Mouse (Mus musculus) adrenal gland (tissue): ENCODE measurements at regions not wholly inside any gene's neighbourhood (a gene's known extent, or its start where the extent isn't known, plus 50 kb on each side); places are given as distances from the start of the nearest gene placed in this dataset.

Source experiments
- intact Hi-C: fragments of 180-260 bp; cut with DNase I; formaldehyde crosslinking; loops from one replicate; pipeline ENCODE4 v1.15.1; 2025

DNA sequence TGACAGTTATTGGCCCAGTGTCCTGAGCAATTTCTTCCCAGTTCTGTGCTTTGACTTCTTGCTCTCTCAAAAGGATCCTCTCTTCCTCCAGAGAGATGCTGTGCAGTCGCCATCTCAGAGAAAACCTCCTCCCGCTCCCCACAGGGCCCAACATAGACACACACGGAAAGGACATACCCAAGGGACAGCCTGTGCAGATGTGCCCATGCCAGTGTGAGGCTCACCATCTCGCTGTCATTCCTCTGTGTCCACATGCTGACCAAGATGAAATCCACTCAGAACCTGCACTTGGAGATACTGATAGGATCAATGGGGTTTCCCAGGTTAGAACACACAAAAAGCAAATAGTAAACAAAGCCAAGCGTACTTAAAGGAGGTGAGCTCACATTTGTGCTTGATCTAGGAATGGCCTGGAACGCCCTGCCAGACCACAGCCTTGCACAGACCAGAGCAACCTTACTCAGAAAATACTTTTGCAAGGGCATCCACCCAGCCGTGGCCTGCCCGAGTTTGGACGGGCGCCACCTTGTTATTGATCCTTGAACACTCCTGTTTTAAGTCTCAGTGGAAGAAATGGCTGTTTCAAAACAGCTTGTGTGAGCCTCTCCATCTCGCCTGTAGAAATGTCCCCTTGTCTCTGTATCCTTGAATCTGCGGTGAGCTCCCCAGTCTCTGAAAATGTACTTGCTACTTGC is 131.7 kb downstream of the Ndufa10 start:
- intact Hi-C loops = no loop called here

DNA sequence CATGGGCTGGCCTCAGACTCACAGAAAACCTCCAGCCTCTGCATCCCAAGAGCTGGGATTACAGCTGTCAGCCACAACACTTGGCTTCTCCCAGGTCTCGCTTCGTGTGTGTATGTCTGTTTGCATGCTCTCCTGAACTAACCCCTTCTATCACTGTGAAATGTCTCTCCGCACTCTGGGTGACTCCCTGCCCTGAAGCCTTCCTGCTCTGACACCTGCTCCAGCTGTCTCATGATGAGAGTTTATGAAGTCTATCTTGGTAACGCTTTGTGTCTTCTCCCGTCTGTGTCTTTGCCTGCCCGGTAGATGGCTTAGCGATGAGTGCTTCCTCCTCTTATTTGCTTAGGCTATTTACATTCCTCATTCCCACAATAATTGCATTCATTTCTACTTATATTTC is 133.0 kb downstream of the Ndufa10 start:
- intact Hi-C loops = no loop called here

DNA sequence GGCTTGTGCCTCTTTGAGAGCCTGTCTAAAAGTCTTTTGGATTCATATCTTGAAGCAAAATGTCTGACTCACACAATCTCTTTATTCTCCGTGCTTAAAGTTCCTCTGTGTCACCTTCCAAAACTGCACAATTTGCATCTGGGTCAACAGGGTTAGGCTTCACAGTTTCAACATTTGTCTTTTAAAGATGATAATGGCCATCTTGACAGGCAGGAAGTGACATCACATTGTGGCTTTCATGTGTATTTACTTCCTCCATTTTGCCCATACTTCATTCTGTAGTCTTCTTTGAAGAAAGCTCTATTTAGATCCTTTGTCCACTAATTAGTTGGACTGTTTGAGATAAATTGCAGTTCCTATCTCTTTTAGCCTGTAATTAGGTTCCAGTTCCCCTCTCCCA is 135.1 kb downstream of the Ndufa10 start:
- intact Hi-C loops = no loop called here

DNA sequence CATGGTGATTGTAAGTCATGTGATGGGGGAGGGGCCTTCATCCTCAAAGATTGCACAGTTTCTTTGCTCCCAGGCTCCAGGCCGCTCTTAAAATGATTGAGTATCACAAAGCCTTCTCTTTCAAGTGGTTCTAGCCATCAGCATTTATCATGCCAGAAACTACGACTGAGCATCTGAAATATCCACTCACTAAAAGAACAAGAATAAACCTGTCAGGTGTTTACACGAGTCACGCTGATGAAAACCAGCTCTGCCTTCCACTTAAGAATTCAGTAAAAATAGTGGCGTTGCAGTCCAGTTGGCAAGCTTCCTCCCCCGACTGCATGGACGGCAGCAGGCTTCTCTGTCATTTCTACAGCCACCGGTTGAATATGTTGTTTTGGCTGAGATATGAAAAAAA is 136.2 kb downstream of the Ndufa10 start:
- intact Hi-C loops = no loop called here

DNA sequence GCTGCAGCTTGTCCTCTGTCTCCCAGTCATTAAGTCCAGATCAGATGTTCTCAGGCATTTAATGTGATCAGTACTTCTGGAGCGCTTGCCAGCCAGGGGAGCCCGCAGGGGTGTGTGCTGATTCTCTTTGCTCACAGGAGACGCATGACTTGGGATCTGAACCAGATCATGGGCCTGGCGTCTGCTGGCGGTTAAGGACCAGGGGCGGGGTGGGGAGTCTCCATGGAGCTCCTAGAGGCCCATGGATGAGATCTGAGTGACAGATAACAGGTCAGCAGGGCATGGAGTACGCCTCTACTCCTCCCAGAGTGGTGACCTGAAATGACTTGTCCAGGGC is 136.7 kb upstream of the Hdac4 start:
- intact Hi-C loops = no loop called here

DNA sequence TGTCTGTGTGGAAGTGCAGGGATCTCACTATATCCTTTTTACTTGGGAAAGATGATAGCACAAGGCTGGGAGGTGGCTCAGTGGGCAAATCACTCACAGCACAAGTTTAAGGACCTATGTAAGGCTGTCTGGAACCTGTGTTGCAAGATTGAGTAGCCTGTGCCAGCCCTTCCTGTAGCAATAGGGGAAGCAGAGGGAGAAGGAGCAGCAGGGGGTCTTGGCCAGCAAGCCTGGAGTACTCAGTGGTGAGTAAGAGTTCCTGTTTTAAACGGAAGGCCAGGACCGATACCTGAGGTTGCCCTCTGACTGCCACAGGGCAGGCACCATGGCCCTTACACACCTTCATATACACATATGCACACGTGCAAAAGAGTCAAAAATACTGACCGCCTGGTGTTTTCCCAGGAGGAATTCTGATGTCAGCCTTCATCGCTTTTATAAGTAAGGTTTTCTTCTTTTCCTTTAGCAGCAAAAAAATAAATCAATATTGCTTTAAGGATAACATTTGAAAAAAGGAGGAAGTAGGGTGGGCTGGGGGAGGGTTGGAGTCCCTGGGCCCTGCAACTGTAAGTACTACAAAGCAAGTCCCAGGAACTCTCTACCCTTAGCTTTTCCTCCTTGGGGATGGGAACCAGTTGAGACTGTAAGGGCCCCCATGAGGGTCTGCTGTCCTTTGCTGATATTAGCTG is 136.2 kb upstream of the Hdac4 start:
- intact Hi-C loops = no loop called here

DNA sequence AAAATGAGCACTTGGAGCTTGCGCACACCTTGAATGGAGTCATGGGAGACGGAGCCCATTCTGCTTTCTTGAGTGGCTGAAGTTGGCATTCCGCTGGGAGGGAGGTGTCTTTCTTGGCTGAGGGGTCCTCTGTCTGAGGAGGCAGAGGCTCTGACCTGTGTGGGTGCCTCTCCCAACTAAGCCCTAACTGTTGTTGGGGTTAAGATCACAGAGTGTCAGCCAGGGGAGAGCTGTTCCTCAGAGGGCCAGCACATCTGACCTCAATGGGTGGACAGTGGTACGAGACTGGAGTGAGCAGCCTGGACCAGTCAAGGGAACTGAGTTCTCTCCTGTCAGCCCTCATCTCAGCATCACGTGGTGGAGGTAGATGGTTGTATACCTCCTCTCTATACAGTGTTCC is 134.7 kb upstream of the Hdac4 start:
- intact Hi-C loops = no loop called here

DNA sequence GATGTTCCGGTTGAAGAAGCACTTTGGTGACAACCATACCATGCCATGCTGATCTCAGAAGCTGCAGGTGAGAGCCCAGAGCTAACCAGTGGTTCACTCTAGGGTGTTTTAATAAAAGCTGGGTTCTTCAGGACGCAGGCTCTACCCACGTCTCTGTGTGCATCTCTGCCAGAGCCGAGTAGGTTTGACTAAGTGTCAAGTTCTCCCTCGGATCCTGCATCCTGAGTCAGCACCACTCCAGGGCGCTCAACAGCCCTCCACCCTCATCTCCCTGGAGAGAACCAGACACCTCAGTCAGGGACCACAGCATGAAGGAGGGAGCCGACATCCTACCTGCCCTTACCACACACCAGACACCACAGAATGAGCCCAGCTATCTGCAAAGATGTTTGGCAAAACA is 134.0 kb upstream of the Hdac4 start:
- intact Hi-C loops = no loop called here

DNA sequence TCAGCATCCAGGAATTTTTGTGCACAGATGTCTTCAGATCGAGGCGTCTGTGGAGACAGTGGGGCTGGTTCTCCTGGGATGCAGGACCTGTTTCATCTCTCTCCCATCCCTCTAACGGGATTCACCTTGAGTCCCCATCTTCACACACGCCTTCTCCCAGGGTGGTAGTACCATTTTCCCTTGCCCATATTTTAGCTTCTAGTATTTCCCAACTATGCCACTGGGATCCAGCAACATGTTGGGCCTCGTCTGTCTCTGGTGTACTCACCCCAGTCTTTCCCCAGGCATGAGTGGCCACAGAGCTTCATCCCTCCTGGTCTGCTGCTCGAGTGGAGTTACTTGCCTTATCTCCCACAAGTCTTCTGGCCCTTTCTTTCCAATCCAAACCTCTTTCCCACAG is 131.6 kb upstream of the Hdac4 start:
- intact Hi-C loops = no loop called here

DNA sequence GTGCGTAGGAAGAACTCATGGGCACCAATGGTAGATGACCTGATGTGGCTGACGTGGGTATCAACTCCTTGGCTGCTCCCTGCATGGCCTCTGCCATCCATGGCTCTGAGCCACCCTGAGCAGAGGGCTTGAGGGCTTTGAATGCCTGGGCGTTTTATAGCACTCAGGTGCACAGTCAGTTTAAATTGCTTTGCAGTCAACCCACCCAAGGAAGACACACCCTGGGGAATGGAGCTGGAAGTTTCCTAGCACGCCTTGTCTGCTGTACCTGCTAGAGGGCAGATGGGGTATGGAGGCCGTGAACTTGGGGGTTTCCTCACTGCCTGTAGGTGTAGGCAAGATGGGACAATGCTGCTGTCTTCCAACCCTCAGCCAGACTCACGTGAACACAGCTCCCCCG is 129.8 kb upstream of the Hdac4 start:
- intact Hi-C loops = no loop called here

DNA sequence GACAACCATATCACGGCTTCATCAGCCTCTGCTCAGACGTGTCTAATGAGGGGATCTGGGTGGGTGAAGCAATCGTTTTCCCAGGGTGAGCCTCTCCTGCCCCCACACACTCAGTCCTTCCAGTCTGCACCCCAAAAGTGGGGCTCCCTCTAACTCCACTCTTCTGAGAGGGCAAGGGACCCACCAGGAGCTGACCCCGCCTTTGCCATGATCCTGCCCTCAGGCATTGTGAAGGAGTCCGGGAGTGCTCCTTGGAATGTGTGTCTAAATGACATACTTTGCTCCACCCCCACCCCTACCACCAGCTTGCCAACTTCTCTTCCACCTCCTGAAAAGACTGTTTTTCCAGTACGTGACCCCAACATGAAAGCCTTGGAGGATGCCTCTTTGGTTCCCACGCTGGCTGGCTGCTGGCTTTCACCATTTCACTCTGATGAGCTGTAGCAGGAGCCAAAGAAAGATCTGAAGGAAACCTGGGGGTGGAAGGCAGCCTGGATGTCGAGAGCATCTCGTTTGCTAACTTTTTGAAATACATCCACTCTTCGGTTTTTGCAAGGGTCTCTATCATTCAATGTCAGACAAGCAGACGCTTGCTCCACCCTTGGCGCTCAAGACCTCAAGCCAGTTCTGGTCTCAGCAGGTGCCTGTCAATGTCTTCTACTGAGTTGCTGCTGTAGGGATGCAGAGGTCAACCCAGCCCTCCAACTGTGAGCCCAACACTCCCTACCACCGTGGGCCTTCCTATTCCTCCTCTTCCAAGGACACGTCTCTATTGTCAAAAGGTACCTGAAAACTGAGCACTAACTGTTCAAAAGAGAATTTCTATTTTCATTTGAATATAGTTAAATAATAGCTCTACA is 128.8 kb upstream of the Hdac4 start:
- intact Hi-C loops = no loop called here

DNA sequence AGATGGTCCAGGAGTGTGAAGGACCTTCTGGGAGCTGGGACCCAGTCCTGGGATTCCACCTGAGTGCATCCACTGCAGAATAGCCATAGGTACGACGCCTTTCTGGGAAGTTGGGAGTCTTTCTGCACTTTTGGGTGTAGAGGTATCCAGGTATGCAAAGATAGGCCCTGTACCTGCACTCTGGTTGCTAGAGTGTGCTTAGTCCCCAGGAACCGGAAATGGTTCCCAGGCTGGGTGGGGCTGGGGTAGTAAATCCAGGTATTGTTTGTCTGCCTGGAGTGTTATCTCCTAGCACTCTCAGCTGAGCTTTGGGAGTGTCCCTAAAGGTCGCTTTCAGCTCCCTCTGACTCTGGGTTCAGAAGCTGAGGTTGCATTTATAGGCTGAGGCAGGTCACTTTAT is 121.6 kb upstream of the Hdac4 start:
- intact Hi-C loops = no loop called here

DNA sequence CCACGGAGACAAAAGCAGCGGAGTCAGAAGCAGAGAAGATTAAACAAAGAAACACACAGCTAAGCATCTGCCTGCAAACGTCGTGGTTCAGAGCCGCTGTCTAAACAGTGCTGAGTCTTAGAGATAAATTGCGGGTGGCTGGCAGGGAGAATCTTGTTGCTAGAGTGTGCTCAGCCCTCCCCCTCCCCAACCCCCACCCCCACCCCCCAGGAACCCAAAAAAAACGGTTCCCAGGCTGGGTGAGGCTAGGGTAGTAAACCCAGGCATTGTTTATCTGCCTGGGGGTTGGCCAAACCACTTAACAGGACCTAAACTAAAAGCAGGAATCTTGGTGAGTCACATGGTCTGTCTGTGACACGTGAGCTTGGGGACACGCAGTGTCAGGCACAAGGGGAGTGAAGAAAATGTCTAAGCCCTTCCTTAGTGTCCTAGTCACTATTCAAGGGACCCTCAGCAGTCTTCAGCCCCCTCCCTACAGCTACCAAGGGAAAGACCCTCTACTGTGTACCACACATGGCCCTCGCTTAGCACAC is 120.8 kb upstream of the Hdac4 start:
- intact Hi-C loops = no loop called here

DNA sequence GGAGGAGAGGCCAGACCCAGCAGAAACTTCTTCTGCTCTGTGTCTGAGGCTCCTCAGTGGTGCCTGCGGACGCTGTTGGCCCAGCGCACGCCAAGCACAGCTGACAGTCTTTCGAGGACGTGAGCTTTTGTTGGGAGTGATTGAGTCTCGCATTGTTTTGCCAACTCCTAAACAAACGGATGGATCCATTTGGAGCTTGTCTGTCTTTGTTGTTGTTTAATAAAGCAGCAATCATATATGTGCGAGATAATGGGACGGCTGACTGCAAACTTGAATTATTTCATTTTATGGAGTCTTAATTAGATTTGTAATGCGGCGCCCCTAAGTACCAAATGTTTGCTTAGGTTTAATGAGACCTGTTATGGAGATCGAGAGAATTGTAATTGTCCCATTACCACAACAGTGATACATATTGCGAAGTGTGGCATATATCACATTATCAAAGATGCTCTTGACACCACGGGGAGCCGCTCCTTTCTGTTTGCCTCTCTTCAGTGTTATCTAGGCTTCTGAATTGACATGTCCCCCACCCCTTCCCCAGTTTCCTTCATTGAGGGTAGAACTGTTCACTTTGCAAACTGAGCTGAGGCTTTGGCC is 117.6 kb upstream of the Hdac4 start:
- intact Hi-C loops = no loop called here

DNA sequence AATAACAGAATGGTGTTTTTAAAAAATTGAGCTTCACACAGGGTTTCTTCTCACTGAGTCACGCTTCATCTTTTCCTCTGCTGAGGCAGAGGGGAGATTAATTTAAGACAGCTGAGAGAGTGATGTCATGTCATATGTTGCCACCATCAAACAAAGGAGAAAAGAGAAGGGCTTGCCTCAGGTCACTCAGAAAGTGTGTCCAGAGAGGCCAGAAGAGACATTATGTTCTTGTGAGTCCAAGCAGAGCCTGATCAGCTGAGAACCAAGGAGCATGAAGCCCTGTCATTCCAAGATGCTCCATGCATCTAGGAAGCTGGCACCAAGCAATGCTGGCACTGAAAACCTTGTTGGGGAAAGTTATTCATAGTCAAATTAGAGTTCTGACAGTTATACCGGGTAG is 114.4 kb upstream of the Hdac4 start:
- intact Hi-C loops = no loop called here

DNA sequence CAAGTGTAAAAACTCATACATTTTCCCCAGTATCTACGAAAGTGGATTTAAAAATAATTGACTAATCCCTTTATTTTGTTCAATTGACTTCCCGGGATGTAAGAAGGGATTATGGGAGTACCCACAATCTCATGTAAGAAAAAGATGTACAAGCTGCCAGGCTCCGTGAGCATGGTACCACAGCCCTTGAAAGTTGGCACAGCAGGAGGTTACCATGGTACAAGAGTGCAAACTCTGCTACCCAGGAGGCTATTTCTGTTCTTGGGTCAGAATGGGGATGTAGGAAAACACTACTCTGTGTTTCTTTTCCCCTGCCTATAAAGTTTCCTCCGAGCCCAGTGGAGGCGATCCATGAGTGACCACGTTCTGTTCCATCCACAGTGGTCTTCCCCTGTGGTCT is 113.9 kb upstream of the Hdac4 start:
- intact Hi-C loops = no loop called here

DNA sequence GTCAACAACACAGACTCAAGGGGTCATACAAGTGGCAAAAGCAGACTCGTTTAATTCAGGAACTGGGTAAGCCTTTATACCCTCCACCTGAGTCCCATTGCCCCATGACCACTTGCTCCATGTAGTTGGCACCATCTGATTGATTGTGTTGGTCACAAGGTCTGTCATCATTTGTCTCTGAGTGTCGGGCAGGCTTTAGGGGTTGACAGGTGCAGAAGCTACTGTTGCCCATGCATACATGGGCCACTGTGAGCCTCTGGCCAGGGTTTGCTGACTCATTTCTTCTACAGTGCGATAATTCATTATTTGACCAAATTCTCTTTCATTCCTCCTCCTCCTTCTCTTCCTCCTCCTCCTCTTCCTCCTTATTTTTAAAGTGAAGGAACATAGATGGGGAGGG is 113.0 kb upstream of the Hdac4 start:
- intact Hi-C loops = no loop called here

DNA sequence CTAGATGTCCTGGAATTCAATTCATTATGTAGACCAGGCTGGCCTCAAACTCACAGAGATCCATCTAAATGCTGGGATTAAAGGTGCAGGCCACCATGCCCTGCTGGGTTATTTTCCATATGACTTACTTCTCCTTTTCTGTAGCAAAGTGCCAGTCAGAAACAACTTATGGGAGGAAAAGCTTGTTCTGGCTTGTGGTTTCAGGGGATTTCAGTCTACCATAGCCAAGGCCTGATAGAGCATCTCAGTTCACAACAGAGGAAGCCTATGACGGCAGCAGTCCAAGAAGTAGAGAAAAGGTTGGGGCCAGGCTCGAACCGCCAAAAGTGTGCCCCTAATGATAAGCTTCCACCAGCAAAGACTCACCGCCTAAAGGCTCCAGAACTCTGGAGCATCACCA is 110.5 kb upstream of the Hdac4 start:
- intact Hi-C loops = no loop called here

DNA sequence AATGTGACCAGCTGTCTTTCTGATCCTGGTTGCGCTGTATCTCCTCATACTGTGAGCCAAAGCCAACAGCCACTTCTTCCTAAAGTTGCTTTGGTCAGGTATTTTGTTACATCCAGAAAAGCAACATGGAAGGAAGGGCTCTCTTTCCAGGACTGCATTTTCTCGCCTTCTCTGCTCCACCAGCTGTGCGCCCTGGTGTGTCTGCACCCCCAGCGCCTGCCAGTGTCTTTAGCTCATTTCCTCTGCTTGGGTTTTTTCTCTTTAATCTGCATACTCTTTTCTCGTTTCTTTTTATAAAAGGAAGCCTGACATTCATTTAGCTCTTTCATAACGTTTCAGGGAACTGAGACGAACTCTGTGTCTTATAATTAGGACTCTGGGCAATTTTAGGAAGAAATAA is 103.5 kb upstream of the Hdac4 start:
- intact Hi-C loops = no loop called here

DNA sequence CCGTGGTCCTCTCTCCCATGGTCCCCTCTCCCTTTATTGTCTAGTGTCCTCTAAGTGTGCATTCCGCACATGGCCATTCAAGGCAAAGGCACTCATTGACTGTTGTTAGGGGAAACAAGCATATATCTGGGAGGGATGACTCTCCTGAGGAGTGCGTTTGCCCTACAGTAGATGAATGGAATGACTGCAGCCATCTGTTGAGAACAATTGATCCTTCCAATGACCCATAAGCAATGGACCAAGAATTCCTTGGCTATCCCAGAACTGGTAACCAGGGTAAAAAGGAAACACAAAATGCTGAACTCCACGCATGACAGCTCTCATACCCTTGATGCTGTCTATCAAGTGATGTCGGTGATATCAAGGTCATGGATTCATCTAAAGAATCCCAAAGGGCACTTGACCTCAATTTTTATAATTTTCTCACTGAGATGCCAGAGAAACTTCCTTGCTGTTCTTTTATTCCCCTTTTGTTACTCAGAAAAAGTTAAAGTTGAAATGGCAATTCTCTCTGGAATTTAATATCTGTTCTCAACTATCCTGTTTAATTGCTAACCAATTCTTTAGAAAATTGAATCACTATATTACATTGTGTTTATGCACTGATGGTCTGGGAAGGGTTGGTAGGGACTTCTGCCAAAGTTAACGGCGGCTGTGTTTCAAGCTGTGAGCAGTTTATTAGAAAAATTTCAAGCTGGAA is 97.3 kb upstream of the Hdac4 start:
- intact Hi-C loops = no loop called here

DNA sequence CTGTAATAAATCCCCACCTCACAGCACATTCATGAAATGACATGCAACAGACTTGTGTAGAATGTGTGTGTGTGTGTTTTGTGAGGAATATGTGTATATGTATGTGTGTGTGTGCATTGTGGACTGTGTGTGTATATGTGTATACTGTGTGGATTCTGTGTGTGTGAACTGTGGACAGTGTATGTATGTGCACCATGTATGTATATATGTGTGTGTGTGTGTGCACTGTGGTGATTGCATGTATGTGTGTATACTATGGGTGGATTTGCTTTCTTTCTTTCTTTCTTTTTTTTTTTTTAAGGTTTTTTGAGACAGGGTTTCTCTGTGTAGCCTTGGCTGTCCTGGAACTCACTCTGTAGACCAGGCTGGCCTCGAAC is 91.5 kb upstream of the Hdac4 start:
- intact Hi-C loops = no loop called here
